Mouse (Mus musculus) stomach, embryonic 15.5 days (tissue): ENCODE results near the gene 1700001O22Rik. TPM values are rescaled to one million over a fixed set of nuclear protein-coding genes. Genes with fewer than 3 reads are reported as not detected.

Experiments used
- ATAC-seq: fragments of 200-750 bp; cut with Nextera tagmentation; 2 replicates; pipeline ENCODE4 v1.8.0; 2017; ENCODE audit warnings: low read depth, moderate number of reproducible peaks, moderate TSS enrichment; ENCODE audit not compliant: insufficient read depth, low FRiP score
- H3K27ac ChIP-seq: fragments of 300-500 bp; sonication (generic); 2 replicates; pipeline ENCODE4 v1.5.1; 2015; ENCODE audit warnings: mild to moderate bottlenecking, inconsistent platforms
- H3K27me3 ChIP-seq: fragments of 300-500 bp; sonication (generic); replicated peaks from 2 replicates; pipeline ENCODE4 v1.6.1; 2015; ENCODE audit warnings: inconsistent platforms
- H3K36me3 ChIP-seq: fragments of 300-500 bp; sonication (generic); 2 replicates; pipeline ENCODE4 v1.6.1; 2015; ENCODE audit warnings: inconsistent platforms
- H3K4me1 ChIP-seq: fragments of 300-500 bp; sonication (generic); 2 replicates; pipeline ENCODE4 v1.6.1; 2015; ENCODE audit warnings: inconsistent platforms
- H3K4me2 ChIP-seq: fragments of 300-500 bp; sonication (generic); 2 replicates; pipeline ENCODE4 v1.6.1; 2015; ENCODE audit warnings: mild to moderate bottlenecking, inconsistent platforms
- H3K4me3 ChIP-seq: fragments of 300-500 bp; sonication (generic); replicated peaks from 2 replicates; pipeline ENCODE4 v1.5.1; 2015; ENCODE audit warnings: inconsistent platforms
- H3K9ac ChIP-seq: fragments of 300-500 bp; sonication (generic); 2 replicates; pipeline ENCODE4 v1.6.1; 2015; ENCODE audit warnings: inconsistent platforms
- H3K9me3 ChIP-seq: fragments of 300-500 bp; sonication (generic); 2 replicates; pipeline ENCODE4 v1.6.1; 2016; ENCODE audit warnings: inconsistent platforms
- WGBS: fragments of 180-500 bp; shearing (Covaris S2); methylation state at CpG from one replicate; pipeline ENCODE4 v1.1.7; 2015; 5-methylcytosine and 5-hydroxymethylcytosine counted together
- polyA plus RNA-seq: library from polyadenylated mRNA; unstranded; fragments of >200 nt; fragmentation: Nextera tagmentation; extraction: Ambion mirVana; gene quantifications from 2 replicates; pipeline ENCODE4 v1.2.1, GENCODE M21; 2015

Gene 1700001O22Rik
- polyA plus RNA-seq, 1 experiment from 2014 or later, result 2.9 TPM

DNA sequence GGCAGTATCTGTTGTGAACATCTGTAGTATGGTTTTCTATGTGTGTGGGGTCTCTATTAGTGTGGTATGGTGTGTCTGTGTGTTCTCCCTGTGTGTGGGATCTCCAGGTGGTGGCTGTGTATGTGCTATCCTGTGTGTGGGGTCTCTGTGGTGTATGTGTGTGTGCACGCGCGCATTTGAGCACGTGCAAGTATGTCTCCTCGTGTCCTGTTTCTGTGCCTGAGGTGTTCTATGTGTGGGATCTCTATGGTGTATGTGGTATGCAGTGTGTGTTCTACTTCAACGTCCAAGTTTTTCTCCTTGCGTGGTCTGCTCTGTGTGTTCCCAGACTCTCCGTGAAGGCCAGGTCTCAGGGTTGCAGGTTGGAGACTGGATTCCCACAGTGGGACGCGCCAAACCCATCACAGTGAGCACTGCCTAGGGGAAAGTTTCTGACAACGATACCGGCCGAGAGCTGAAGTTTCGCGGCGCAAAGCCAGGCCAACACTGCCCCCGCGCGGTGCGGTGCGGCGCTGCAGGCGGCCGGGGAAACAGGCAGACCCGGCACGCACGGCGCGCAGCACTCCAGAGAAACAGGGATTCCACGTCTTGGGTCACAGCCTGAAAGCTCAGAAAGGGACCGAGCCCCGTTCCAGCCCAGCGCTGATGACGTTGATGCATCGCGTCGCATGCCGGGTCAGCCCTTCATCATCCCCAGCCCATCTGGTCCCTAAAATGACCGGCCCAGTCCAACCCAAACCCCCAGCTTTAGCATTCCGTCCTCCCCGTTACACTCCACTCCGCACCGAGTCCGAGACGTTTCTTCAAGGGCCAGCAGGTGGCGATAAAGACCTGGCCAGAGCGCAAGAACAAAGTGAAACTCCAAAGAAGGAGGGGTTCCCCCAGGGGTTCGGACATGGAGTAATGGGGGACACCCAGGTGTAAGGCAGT is 9.0 kb downstream of the 1700001O22Rik start:
- peak; percentile 71 for ATAC-seq
- Histone ChIP-seq H3K36me3 (no peaks in the 10 kb centered on the region), H3K4me3 (peak overlapping the region; percentile 44), H3K27ac (peak overlapping the region; percentile 78; the same call in 1 of the 2 replicates), H3K4me2 (peak overlapping the region; percentile 74), H3K27me3 (no peaks in the 10 kb centered on the region), H3K9me3 (no peaks in the 10 kb centered on the region), H3K4me1 (peaks cover 24% of the 10 kb centered on the region; the same call in 1 of the 2 replicates), H3K9ac (no peak overlapping the region)
- 4% methylated on average over 48 of the region's 48 CpGs for WGBS

DNA sequence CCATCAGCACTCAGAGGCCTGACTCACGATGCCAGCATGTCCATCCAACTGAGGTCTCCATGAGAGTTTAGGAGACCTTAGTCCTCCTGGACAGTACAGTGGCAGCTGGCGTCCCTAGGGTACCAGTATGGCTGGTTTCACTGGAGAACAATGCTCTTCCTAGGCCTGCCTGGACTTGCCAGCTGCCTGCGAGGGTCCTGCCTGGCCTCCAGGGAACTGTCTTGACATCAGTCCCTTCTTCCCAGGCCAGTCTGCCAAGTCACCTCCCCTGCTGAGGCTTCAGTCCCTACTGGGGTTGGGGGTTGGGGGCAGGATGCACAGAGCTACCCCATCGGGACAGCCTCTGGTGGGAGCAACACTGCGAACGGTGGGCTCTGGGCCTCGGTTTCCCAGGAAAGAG is 11.4 kb downstream of the 1700001O22Rik start:
- Histone ChIP-seq H3K27ac (no peak overlapping the region), H3K4me2 (no peak overlapping the region), H3K9ac (no peak overlapping the region), H3K4me3 (no peak overlapping the region), H3K36me3 (no peaks in the 10 kb centered on the region), H3K27me3 (no peaks in the 10 kb centered on the region), H3K9me3 (no peaks in the 10 kb centered on the region), H3K4me1 (peaks cover 23% of the 10 kb centered on the region; the same call in 1 of the 2 replicates)
- WGBS, result 81% methylated on average over 7 of the region's 7 CpGs
- ATAC-seq, result no peak

- no peak overlapping the region for H3K9ac ChIP-seq
- WGBS, result 63% methylated on average over 4 of the region's 4 CpGs
- peaks cover 21% of the 10 kb centered on the region for H3K4me1 ChIP-seq
- H3K36me3 ChIP-seq, result no peaks in the 10 kb centered on the region
- ATAC-seq, result no peak
- H3K4me3 ChIP-seq, result no peak overlapping the region
- no peaks in the 10 kb centered on the region for H3K9me3 ChIP-seq
- H3K4me2 ChIP-seq, result no peak overlapping the region
- H3K27me3 ChIP-seq, result no peaks in the 10 kb centered on the region
- H3K27ac ChIP-seq, result no peak overlapping the region
These were observed 16.0 kb downstream of the 1700001O22Rik start for GRCm38 (mm10) chr2:30787466-30787865.

DNA sequence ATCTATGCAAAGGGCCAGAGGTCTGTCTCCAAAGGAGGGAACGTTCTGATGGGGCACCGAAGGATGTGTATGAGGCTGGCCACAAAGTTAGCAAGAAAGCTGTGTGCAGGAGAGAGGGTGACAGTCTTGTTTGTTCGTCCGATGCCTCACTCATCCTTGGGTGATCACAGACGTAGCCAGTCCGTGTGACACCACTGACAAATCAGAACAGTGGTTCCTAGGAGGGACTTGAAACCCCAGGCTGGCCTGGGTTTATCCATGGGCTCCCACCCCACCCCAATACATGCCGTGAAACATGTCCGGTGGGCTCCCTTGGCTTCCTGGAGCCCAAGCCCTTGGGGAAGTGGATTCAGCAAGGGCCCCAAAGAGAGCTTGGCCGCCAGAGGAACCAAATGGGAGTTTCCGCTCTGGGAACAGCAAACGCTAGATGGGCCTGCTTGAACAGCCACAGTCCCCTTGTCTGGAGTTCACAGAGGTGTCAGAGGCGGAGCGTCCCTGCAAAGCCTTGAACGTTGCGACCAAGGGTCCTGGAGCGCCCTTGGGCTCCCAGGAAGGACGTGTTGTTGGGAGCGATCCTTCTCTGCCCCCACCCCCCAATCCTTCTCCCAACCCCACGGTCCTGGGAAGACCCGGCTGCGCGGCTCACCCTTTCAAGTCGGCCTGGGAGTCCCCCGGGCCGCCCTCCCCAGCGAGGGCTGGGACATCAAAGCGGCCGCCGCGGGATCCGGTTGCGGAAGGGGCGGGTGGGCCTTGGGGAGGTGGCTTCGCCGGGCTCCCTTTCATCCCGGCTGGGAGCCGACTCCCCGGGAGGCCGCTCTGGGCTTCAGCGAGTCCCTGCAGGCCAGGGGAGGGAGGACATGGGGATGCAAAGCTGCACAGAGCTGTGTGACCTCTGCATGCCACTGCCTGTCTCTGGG is 19.1 kb downstream of the 1700001O22Rik start:
- peak overlapping the region; percentile 55 for H3K27ac ChIP-seq
- no peaks in the 10 kb centered on the region for H3K27me3 ChIP-seq
- peak overlapping the region; percentile 30; the same call in 1 of the 2 replicates for H3K9ac ChIP-seq
- H3K9me3 ChIP-seq, result no peaks in the 10 kb centered on the region
- H3K4me3 ChIP-seq, result peak overlapping the region; percentile 34
- ATAC-seq, result peak; percentile 52; the same call in 1 of the 2 replicates
- no peaks in the 10 kb centered on the region for H3K36me3 ChIP-seq
- peaks cover 21% of the 10 kb centered on the region for H3K4me1 ChIP-seq
- WGBS, result 9% methylated on average over 33 of the region's 40 CpGs
- peak overlapping the region; percentile 66 for H3K4me2 ChIP-seq

DNA sequence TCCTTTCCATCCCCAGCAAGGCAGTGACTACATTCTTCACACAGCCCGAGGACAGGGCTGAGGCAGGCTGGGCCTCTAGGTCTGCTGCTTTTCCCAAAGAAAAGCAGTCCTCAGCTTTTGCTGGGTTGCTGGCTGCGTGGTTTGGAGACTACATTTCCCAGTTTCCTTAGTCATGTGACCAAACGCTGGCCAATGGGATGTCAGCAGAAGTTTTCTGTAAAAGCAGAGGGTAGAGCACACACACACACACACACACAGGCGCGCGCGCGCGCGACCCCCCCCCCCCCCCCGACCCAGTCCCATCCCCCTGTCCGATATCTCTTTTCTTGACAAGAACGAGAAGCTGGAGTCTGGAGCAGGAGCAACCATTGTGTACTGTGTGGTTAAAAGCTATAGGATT is 20.1 kb downstream of the 1700001O22Rik start:
- 0% methylated on average over 11 of the region's 13 CpGs for WGBS
- peak overlapping the region; percentile 66 for H3K4me2 ChIP-seq
- H3K9me3 ChIP-seq, result no peaks in the 10 kb centered on the region
- peaks cover 21% of the 10 kb centered on the region for H3K4me1 ChIP-seq
- no peaks in the 10 kb centered on the region for H3K36me3 ChIP-seq
- H3K27ac ChIP-seq, result peak overlapping the region; percentile 55
- ATAC-seq, result peak; percentile 59; the same call in 1 of the 2 replicates
- H3K27me3 ChIP-seq, result no peaks in the 10 kb centered on the region
- H3K9ac ChIP-seq, result no peak overlapping the region
- peak overlapping the region; percentile 25; the same call in 1 of the 2 replicates for H3K4me3 ChIP-seq

GRCm38 (mm10) chr2:30782312-30783290 is 20.9 kb downstream of the 1700001O22Rik start:
- Histone ChIP-seq H3K36me3 (no peaks in the 10 kb centered on the region), H3K27ac (peak overlapping the region; percentile 55; the same call in 1 of the 2 replicates), H3K27me3 (no peaks in the 10 kb centered on the region), H3K4me3 (no peak overlapping the region), H3K9ac (no peak overlapping the region), H3K4me2 (peak overlapping the region; percentile 66), H3K4me1 (peaks cover 21% of the 10 kb centered on the region), H3K9me3 (no peaks in the 10 kb centered on the region)
- ATAC-seq, result no peak
- WGBS, result 73% methylated on average over 8 of the region's 8 CpGs

DNA sequence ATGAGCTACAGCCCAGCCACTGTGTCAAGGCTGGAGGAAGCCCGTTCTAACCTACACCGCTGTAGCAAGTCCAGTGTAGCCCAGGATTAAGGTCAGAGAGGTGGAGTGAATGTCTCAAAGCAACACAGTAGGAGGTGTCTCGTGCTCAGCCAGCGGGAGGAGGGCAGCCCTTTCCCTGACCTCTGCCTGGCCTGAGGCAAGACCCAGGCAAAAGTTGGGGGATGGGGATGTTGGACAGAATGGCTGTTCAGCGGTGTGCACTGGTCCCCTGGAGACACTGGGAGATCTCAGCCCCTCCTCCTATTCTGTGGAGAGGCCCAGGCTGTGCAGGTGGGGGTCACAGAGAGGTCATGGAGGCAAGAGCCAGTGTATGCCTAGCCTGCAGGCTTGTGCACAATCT is 24.2 kb downstream of the 1700001O22Rik start:
- Histone ChIP-seq H3K4me2 (no peak overlapping the region), H3K4me3 (no peak overlapping the region), H3K27me3 (no peaks in the 10 kb centered on the region), H3K9ac (no peak overlapping the region), H3K27ac (no peak overlapping the region), H3K36me3 (no peaks in the 10 kb centered on the region), H3K4me1 (peaks cover 14% of the 10 kb centered on the region), H3K9me3 (no peaks in the 10 kb centered on the region)
- no peak for ATAC-seq
- 8% methylated on average over 5 of the region's 5 CpGs for WGBS

DNA sequence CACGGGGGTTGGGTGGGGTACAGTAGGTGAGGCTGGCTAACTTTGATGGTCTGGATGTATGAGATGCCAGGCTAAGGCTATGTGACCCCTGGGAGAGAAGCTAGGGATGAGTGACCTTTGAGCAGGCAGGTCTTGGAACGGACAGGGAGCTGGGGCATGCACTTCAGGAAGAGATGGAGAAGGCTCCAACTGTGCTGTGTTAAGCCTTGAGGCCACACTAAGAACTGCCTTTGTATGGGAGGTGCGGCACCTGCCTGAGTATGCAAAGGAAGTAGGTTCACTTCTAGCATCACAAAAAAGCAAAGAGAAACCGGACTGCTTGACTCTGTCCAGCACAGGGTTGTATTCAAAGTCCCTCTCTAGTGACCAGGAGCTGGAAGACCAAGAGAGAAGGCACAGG is 25.2 kb downstream of the 1700001O22Rik start:
- Histone ChIP-seq H3K27ac (no peak overlapping the region), H3K36me3 (no peaks in the 10 kb centered on the region), H3K9me3 (no peaks in the 10 kb centered on the region), H3K9ac (no peak overlapping the region), H3K27me3 (no peaks in the 10 kb centered on the region), H3K4me1 (peaks cover 4% of the 10 kb centered on the region), H3K4me3 (no peak overlapping the region), H3K4me2 (no peak overlapping the region)
- ATAC-seq, result no peak
- WGBS, result 74% methylated on average over 4 of the region's 4 CpGs

DNA sequence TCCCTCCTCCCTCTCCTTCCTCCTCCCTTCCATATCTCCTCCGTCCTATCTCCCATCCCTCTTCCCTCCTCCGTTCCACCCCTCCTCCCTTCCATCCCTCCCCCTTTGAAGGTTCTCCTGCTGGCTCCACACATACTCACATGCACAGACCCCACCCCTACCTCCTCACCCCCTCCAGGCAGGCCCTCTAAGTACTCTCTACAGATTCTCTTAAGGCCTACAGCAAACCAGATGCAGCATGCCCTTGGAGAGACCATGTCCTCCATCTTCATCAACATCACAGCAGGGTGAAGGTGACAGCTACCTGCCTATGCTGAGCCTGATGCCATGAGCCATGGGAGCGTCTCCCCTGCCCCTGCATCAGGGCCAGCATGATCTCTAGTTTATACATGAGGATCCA is 26.2 kb downstream of the 1700001O22Rik start:
- Histone ChIP-seq H3K4me2 (no peak overlapping the region), H3K36me3 (no peaks in the 10 kb centered on the region), H3K9ac (no peak overlapping the region), H3K27me3 (no peaks in the 10 kb centered on the region), H3K4me1 (peaks cover 8% of the 10 kb centered on the region), H3K4me3 (no peak overlapping the region), H3K27ac (no peak overlapping the region), H3K9me3 (no peaks in the 10 kb centered on the region)
- WGBS, result 74% methylated on average over 3 of the region's 3 CpGs
- ATAC-seq, result no peak

- WGBS, result 59% methylated on average over 3 of the region's 3 CpGs
- H3K36me3 ChIP-seq, result no peaks in the 10 kb centered on the region
- no peak overlapping the region for H3K4me3 ChIP-seq
- H3K27ac ChIP-seq, result no peak overlapping the region
- H3K4me2 ChIP-seq, result no peak overlapping the region
- no peak overlapping the region for H3K9ac ChIP-seq
- peaks cover 21% of the 10 kb centered on the region for H3K4me1 ChIP-seq
- ATAC-seq, result no peak
- H3K27me3 ChIP-seq, result no peaks in the 10 kb centered on the region
- H3K9me3 ChIP-seq, result no peaks in the 10 kb centered on the region
These were observed 27.5 kb downstream of the 1700001O22Rik start for GRCm38 (mm10) chr2:30775955-30776354.
